Mouse (Mus musculus) liver, embryonic 15.5 days (tissue): ENCODE measurements around the gene Krt18. TPM values are rescaled to one million over a fixed set of nuclear protein-coding genes. Genes with fewer than 3 reads are reported as not detected.
"Not testable (repeated sequence)": the region's sequence is repeated elsewhere in the genome, so short reads cannot be mapped to it uniquely, and the experiment has no call there.

Source experiments
- ATAC-seq: fragments of 200-750 bp; cut with Nextera tagmentation; 2 replicates; pipeline ENCODE4 v1.8.0; 2017; ENCODE audit warnings: moderate number of reproducible peaks, mild to moderate bottlenecking, moderate library complexity; ENCODE audit not compliant: insufficient read depth
- H3K27ac ChIP-seq: fragments of 300-500 bp; sonication (generic); replicated peaks from 2 replicates; pipeline ENCODE4 v1.5.1; 2015; ENCODE audit warnings: mild to moderate bottlenecking, inconsistent platforms
- H3K27me3 ChIP-seq: fragments of 300-500 bp; sonication (generic); 2 replicates; pipeline ENCODE4 v1.6.1; 2015; ENCODE audit warnings: mild to moderate bottlenecking, inconsistent platforms
- H3K36me3 ChIP-seq: fragments of 300-500 bp; sonication (generic); replicated peaks from 2 replicates; pipeline ENCODE4 v1.6.1; 2015; ENCODE audit warnings: moderate library complexity, mild to moderate bottlenecking, inconsistent platforms
- H3K4me1 ChIP-seq: fragments of 300-500 bp; sonication (generic); replicated peaks from 2 replicates; pipeline ENCODE4 v1.6.1; 2015; ENCODE audit warnings: inconsistent platforms
- H3K4me2 ChIP-seq: fragments of 300-500 bp; sonication (generic); 2 replicates; pipeline ENCODE4 v1.6.1; 2015; ENCODE audit warnings: moderate library complexity, mild to moderate bottlenecking, inconsistent platforms
- H3K4me3 ChIP-seq: fragments of 300-500 bp; sonication (generic); replicated peaks from 2 replicates; pipeline ENCODE4 v1.5.1; 2015; ENCODE audit warnings: mild to moderate bottlenecking, inconsistent platforms
- H3K9ac ChIP-seq: fragments of 300-500 bp; sonication (generic); 2 replicates; pipeline ENCODE4 v1.6.1; 2015; ENCODE audit warnings: moderate library complexity, mild to moderate bottlenecking, inconsistent platforms
- H3K9me3 ChIP-seq: fragments of 300-500 bp; sonication (generic); replicated peaks from 2 replicates; pipeline ENCODE4 v1.6.1; 2016; ENCODE audit warnings: inconsistent platforms
- WGBS: fragments of 180-500 bp; shearing (Covaris S2); methylation state at CpG from one replicate; pipeline ENCODE4 v1.1.7; 2015; ENCODE audit warnings: mixed read lengths; ENCODE audit not compliant: insufficient replicate concordance; 5-methylcytosine and 5-hydroxymethylcytosine counted together
- polyA plus RNA-seq: library from polyadenylated mRNA; unstranded; fragments of >200 nt; fragmentation: Nextera tagmentation; extraction: Ambion mirVana; gene quantifications from 2 replicates; pipeline ENCODE4 v1.2.1, GENCODE M21; 2015

Krt18 gene
- polyA plus RNA-seq, 1 experiment from 2014 or later: 107 TPM

- not testable (repeated sequence) for H3K9me3 ChIP-seq, H3K27ac ChIP-seq, H3K4me1 ChIP-seq, H3K27me3 ChIP-seq, ATAC-seq, H3K36me3 ChIP-seq, H3K4me2 ChIP-seq, H3K9ac ChIP-seq, H3K4me3 ChIP-seq
- WGBS: 62% methylated on average over 11 of the region's 11 CpGs
Observed at GRCm38 (mm10) chr15:101996450-101997078, 31.4 kb upstream of the Krt18 start.

GRCm38 (mm10) chr15:101999156-101999555 is 28.8 kb upstream of the Krt18 start:
- WGBS: 47% methylated on average over 11 of the region's 11 CpGs
- H3K27me3 ChIP-seq: peaks cover 25% of the 10 kb centered on the region
- H3K4me3 ChIP-seq: no peak overlapping the region
- H3K4me2 ChIP-seq: no peak overlapping the region
- no peak for ATAC-seq
- H3K4me1 ChIP-seq: peaks cover 13% of the 10 kb centered on the region
- no peaks in the 10 kb centered on the region for H3K9me3 ChIP-seq
- no peak overlapping the region for H3K9ac ChIP-seq
- no peak overlapping the region for H3K27ac ChIP-seq
- H3K36me3 ChIP-seq: 0 out of 2 replicates have a peak, but pooled peaks cover 9% of the 10 kb centered on the region

- Histone ChIP-seq H3K36me3 (0 out of 2 replicates have a peak, but pooled peaks cover 9% of the 10 kb centered on the region), H3K4me1 (peaks cover 17% of the 10 kb centered on the region), H3K27ac (no peak overlapping the region), H3K9ac (no peak overlapping the region), H3K9me3 (no peaks in the 10 kb centered on the region), H3K4me2 (no peak overlapping the region), H3K4me3 (no peak overlapping the region), H3K27me3 (peaks cover 31% of the 10 kb centered on the region)
- no peak for ATAC-seq
- 39% methylated on average over 11 of the region's 11 CpGs for WGBS
Observed at GRCm38 (mm10) chr15:101999676-102000335, 28.2 kb upstream of the Krt18 start.

- WGBS: 1% methylated on average over 34 of the region's 34 CpGs
- Histone ChIP-seq H3K9ac (0 out of 2 replicates have a peak overlapping the region, but pooled peaks have one; percentile 8), H3K4me2 (peak overlapping the region; percentile 52), H3K36me3 (0 out of 2 replicates have a peak, but pooled peaks cover 3% of the 10 kb centered on the region), H3K27me3 (peaks cover 59% of the 10 kb centered on the region), H3K9me3 (no peaks in the 10 kb centered on the region), H3K4me3 (peak overlapping the region; percentile 47), H3K27ac (peak overlapping the region; percentile 29), H3K4me1 (peaks cover 30% of the 10 kb centered on the region; the same call in 1 of the 2 replicates)
- peak; percentile 66 for ATAC-seq
Observed at GRCm38 (mm10) chr15:102002646-102003488, 25.1 kb upstream of the Krt18 start.

- H3K27me3 ChIP-seq: peaks cover 59% of the 10 kb centered on the region
- peak overlapping the region; percentile 47 for H3K4me3 ChIP-seq
- H3K4me2 ChIP-seq: peak overlapping the region; percentile 52
- ATAC-seq: no peak
- no peaks in the 10 kb centered on the region for H3K9me3 ChIP-seq
- 0 out of 2 replicates have a peak, but pooled peaks cover 3% of the 10 kb centered on the region for H3K36me3 ChIP-seq
- peak overlapping the region; percentile 29 for H3K27ac ChIP-seq
- peaks cover 30% of the 10 kb centered on the region; the same call in 1 of the 2 replicates for H3K4me1 ChIP-seq
- H3K9ac ChIP-seq: 0 out of 2 replicates have a peak overlapping the region, but pooled peaks have one; percentile 8
- WGBS: 30% methylated on average over 12 of the region's 12 CpGs
Observed at GRCm38 (mm10) chr15:102003516-102003915, 24.5 kb upstream of the Krt18 start.

GRCm38 (mm10) chr15:102004189-102004588 is 23.8 kb upstream of the Krt18 start, which contains the start of gene Krt8:
TSS of gene Krt8 (minus strand) at chr15:102004482.
- Histone ChIP-seq H3K4me3 (peak within 1 kb of the TSS; percentile 47), H3K27me3 (peaks cover 59% of the 10 kb centered on the region), H3K27ac (peak within 1 kb of the TSS; percentile 29), H3K9me3 (no peaks in the 10 kb centered on the region), H3K9ac (0 out of 2 replicates have a peak within 1 kb of the TSS, but pooled peaks have one; percentile 8), H3K4me2 (peak within 1 kb of the TSS; percentile 52), H3K36me3 (0 out of 2 replicates have a peak, but pooled peaks cover 3% of the 10 kb centered on the region), H3K4me1 (peaks cover 30% of the 10 kb centered on the region; the same call in 1 of the 2 replicates)
- peak; percentile 49 for ATAC-seq
- WGBS: 31% methylated on average over 11 of the region's 11 CpGs

GRCm38 (mm10) chr15:102005290-102005689 is 22.7 kb upstream of the Krt18 start:
- 52% methylated on average over 4 of the region's 4 CpGs for WGBS
- Histone ChIP-seq H3K4me3 (no peak overlapping the region), H3K27ac (no peak overlapping the region), H3K4me2 (no peak overlapping the region), H3K4me1 (peaks cover 30% of the 10 kb centered on the region; the same call in 1 of the 2 replicates), H3K9ac (no peak overlapping the region), H3K27me3 (peaks cover 59% of the 10 kb centered on the region), H3K9me3 (no peaks in the 10 kb centered on the region), H3K36me3 (no peaks in the 10 kb centered on the region)
- ATAC-seq: no peak

- ATAC-seq: no peak
- Histone ChIP-seq H3K4me1 (peaks cover 30% of the 10 kb centered on the region; the same call in 1 of the 2 replicates), H3K27ac (no peak overlapping the region), H3K9ac (no peak overlapping the region), H3K36me3 (no peaks in the 10 kb centered on the region), H3K9me3 (no peaks in the 10 kb centered on the region), H3K4me2 (peak overlapping the region; percentile 36), H3K4me3 (no peak overlapping the region), H3K27me3 (peaks cover 59% of the 10 kb centered on the region)
- 28% methylated on average over 11 of the region's 11 CpGs for WGBS
Observed at GRCm38 (mm10) chr15:102006317-102006716, 21.7 kb upstream of the Krt18 start.

- Histone ChIP-seq H3K9me3 (no peaks in the 10 kb centered on the region), H3K4me3 (no peak overlapping the region), H3K4me1 (peaks cover 29% of the 10 kb centered on the region; the same call in 1 of the 2 replicates), H3K36me3 (no peaks in the 10 kb centered on the region), H3K27ac (no peak overlapping the region), H3K27me3 (peaks cover 52% of the 10 kb centered on the region), H3K9ac (no peak overlapping the region), H3K4me2 (peak overlapping the region; percentile 36; the same call in 1 of the 2 replicates)
- ATAC-seq: no peak
- WGBS: 49% methylated on average over 12 of the region's 12 CpGs
Observed at GRCm38 (mm10) chr15:102007097-102008069, 20.6 kb upstream of the Krt18 start.
